Mouse (Mus musculus) liver, embryonic 11.5 days (tissue): ENCODE measurements around the gene Syne3. TPM values are rescaled to one million over a fixed set of nuclear protein-coding genes. Genes with fewer than 3 reads are reported as not detected.

Experiments used
- ATAC-seq: fragments of 200-750 bp; cut with Nextera tagmentation; replicated peaks from 2 replicates; pipeline ENCODE4 v1.8.0; 2017; ENCODE audit warnings: moderate number of reproducible peaks, mild to moderate bottlenecking, moderate TSS enrichment, moderate library complexity; ENCODE audit not compliant: low FRiP score
- DNase-seq: peaks from one replicate; pipeline ENCODE4 v3.0.0-alpha.2; 2017; ENCODE audit warnings: low spot score
- H3K27ac ChIP-seq: fragments of 300-500 bp; sonication (generic); 2 replicates; pipeline ENCODE4 v1.5.1; 2014; ENCODE audit warnings: mild to moderate bottlenecking, low read depth, low read length, control low read depth
- H3K27me3 ChIP-seq: fragments of 300-500 bp; sonication (generic); replicated peaks from 2 replicates; pipeline ENCODE4 v1.6.1; 2014; ENCODE audit warnings: low read length, mixed read lengths; ENCODE audit not compliant: control insufficient read depth, insufficient read depth
- H3K36me3 ChIP-seq: fragments of 300-500 bp; sonication (generic); 2 replicates; pipeline ENCODE4 v1.6.1; 2014; ENCODE audit warnings: mild to moderate bottlenecking, low read length, moderate library complexity, mixed read lengths; ENCODE audit not compliant: control insufficient read depth, insufficient read depth
- H3K4me1 ChIP-seq: fragments of 300-500 bp; sonication (generic); replicated peaks from 2 replicates; pipeline ENCODE4 v1.6.1; 2014; ENCODE audit warnings: low read length, mixed read lengths; ENCODE audit not compliant: control insufficient read depth, insufficient read depth
- H3K4me2 ChIP-seq: fragments of 300-500 bp; sonication (generic); 2 replicates; pipeline ENCODE4 v1.6.1; 2014; ENCODE audit warnings: mild to moderate bottlenecking, control low read depth, moderate library complexity
- H3K4me3 ChIP-seq: fragments of 300-500 bp; sonication (generic); 2 replicates; pipeline ENCODE4 v1.5.1; 2014; ENCODE audit warnings: low read depth, low read length, control low read depth
- H3K9ac ChIP-seq: fragments of 300-500 bp; sonication (generic); 2 replicates; pipeline ENCODE4 v1.6.1; 2014; ENCODE audit warnings: low read depth, low read length, control low read depth
- H3K9me3 ChIP-seq: fragments of 300-500 bp; sonication (generic); 2 replicates; pipeline ENCODE4 v1.6.1; 2016; ENCODE audit warnings: low read length, inconsistent platforms, mixed read lengths; ENCODE audit not compliant: control insufficient read depth
- WGBS: fragments of 180-500 bp; shearing (Covaris S2); extraction: QIAGEN DNeasy Blood & Tissue Kit; methylation state at CpG from one replicate; pipeline ENCODE4 v1.1.7; 2014; 5-methylcytosine and 5-hydroxymethylcytosine counted together
- polyA plus RNA-seq: library from polyadenylated mRNA; unstranded; fragments of >200 nt; fragmentation: Nextera tagmentation; extraction: Ambion mirVana; gene quantifications from 2 replicates; pipeline ENCODE4 v1.2.1, GENCODE M21; 2014

The Syne3 gene
- polyA plus RNA-seq, 1 experiment from 2014 or later: 1.8 TPM

- no peak overlapping the region for H3K9ac ChIP-seq
- no peak for DNase-seq
- H3K27me3 ChIP-seq: no peaks in the 10 kb centered on the region
- ATAC-seq: no peak
- no peaks in the 10 kb centered on the region for H3K36me3 ChIP-seq
- H3K27ac ChIP-seq: no peak overlapping the region
- H3K9me3 ChIP-seq: no peaks in the 10 kb centered on the region
- H3K4me2 ChIP-seq: no peak overlapping the region
- 78% methylated on average over 3 of the region's 3 CpGs for WGBS
- H3K4me3 ChIP-seq: no peak overlapping the region
- no peaks in the 10 kb centered on the region for H3K4me1 ChIP-seq
Observed at GRCm38 (mm10) chr12:104924546-104924945, 85.1 kb downstream of the Syne3 start.

- H3K4me1 ChIP-seq: no peaks in the 10 kb centered on the region
- no peak for ATAC-seq
- no peak overlapping the region for H3K4me2 ChIP-seq
- no peak for DNase-seq
- H3K9me3 ChIP-seq: no peaks in the 10 kb centered on the region
- H3K27me3 ChIP-seq: no peaks in the 10 kb centered on the region
- no peak overlapping the region for H3K4me3 ChIP-seq
- no peak overlapping the region for H3K9ac ChIP-seq
- 59% methylated on average over 19 of the region's 19 CpGs for WGBS
- no peaks in the 10 kb centered on the region for H3K36me3 ChIP-seq
- H3K27ac ChIP-seq: no peak overlapping the region
Observed at GRCm38 (mm10) chr12:104923948-104924388, 85.6 kb downstream of the Syne3 start.

GRCm38 (mm10) chr12:104922647-104923046 is 87.0 kb downstream of the Syne3 start:
- H3K27me3 ChIP-seq: no peaks in the 10 kb centered on the region
- H3K4me2 ChIP-seq: no peak overlapping the region
- ATAC-seq (no peak), DNase-seq (no peak)
- no peaks in the 10 kb centered on the region for H3K36me3 ChIP-seq
- no peak overlapping the region for H3K4me3 ChIP-seq
- H3K9me3 ChIP-seq: no peaks in the 10 kb centered on the region
- no peak overlapping the region for H3K9ac ChIP-seq
- WGBS: 75% methylated on average over 8 of the region's 8 CpGs
- H3K4me1 ChIP-seq: no peaks in the 10 kb centered on the region
- H3K27ac ChIP-seq: no peak overlapping the region

GRCm38 (mm10) chr12:104921071-104921470 is 88.5 kb downstream of the Syne3 start:
- WGBS: 82% methylated on average over 7 of the region's 7 CpGs

GRCm38 (mm10) chr12:104919247-104919646 is 90.4 kb downstream of the Syne3 start:
- H3K4me2 ChIP-seq: no peak overlapping the region
- H3K4me3 ChIP-seq: no peak overlapping the region
- 66% methylated on average over 2 of the region's 2 CpGs for WGBS
- no peaks in the 10 kb centered on the region for H3K4me1 ChIP-seq
- no peaks in the 10 kb centered on the region for H3K36me3 ChIP-seq
- no peak for DNase-seq
- no peaks in the 10 kb centered on the region for H3K9me3 ChIP-seq
- ATAC-seq: no peak
- no peaks in the 10 kb centered on the region for H3K27me3 ChIP-seq
- no peak overlapping the region for H3K27ac ChIP-seq
- H3K9ac ChIP-seq: no peak overlapping the region

More at GRCm38 (mm10) chr12:104921071-104921470, 88.5 kb downstream of the Syne3 start:
- Histone ChIP-seq H3K9me3 (no peaks in the 10 kb centered on the region), H3K4me1 (no peaks in the 10 kb centered on the region), H3K4me3 (no peak overlapping the region), H3K4me2 (no peak overlapping the region), H3K27ac (no peak overlapping the region), H3K36me3 (no peaks in the 10 kb centered on the region), H3K27me3 (no peaks in the 10 kb centered on the region), H3K9ac (no peak overlapping the region)
- ATAC-seq: no peak
- DNase-seq: no peak

- Histone ChIP-seq H3K9me3 (no peaks in the 10 kb centered on the region), H3K4me1 (no peaks in the 10 kb centered on the region), H3K4me3 (no peak overlapping the region), H3K36me3 (no peaks in the 10 kb centered on the region), H3K4me2 (no peak overlapping the region), H3K27me3 (no peaks in the 10 kb centered on the region), H3K27ac (no peak overlapping the region), H3K9ac (no peak overlapping the region)
- DNase-seq: no peak
- 88% methylated on average over 2 of the region's 2 CpGs for WGBS
- no peak for ATAC-seq
Observed at GRCm38 (mm10) chr12:104917927-104918326, 91.7 kb downstream of the Syne3 start.

GRCm38 (mm10) chr12:104917297-104917696 is 92.3 kb downstream of the Syne3 start:
- no peak overlapping the region for H3K4me2 ChIP-seq
- H3K27me3 ChIP-seq: no peaks in the 10 kb centered on the region
- no peak for DNase-seq
- no peak overlapping the region for H3K27ac ChIP-seq
- no peak overlapping the region for H3K9ac ChIP-seq
- H3K9me3 ChIP-seq: no peaks in the 10 kb centered on the region
- ATAC-seq: no peak
- no peak overlapping the region for H3K4me3 ChIP-seq
- peaks cover 5% of the 10 kb centered on the region for H3K4me1 ChIP-seq
- no peaks in the 10 kb centered on the region for H3K36me3 ChIP-seq
- WGBS: 84% methylated on average over 4 of the region's 4 CpGs

GRCm38 (mm10) chr12:104916776-104917175 is 92.8 kb downstream of the Syne3 start:
- Histone ChIP-seq H3K9ac (no peak overlapping the region), H3K9me3 (no peaks in the 10 kb centered on the region), H3K4me3 (no peak overlapping the region), H3K4me1 (peaks cover 7% of the 10 kb centered on the region), H3K27ac (no peak overlapping the region), H3K27me3 (no peaks in the 10 kb centered on the region), H3K36me3 (no peaks in the 10 kb centered on the region), H3K4me2 (no peak overlapping the region)
- no peak for ATAC-seq
- WGBS: 83% methylated on average over 8 of the region's 8 CpGs
- DNase-seq: no peak

- ATAC-seq: no peak
- Histone ChIP-seq H3K4me3 (no peak overlapping the region), H3K27ac (no peak overlapping the region), H3K27me3 (no peaks in the 10 kb centered on the region), H3K9ac (no peak overlapping the region), H3K4me1 (peaks cover 7% of the 10 kb centered on the region), H3K4me2 (no peak overlapping the region), H3K9me3 (no peaks in the 10 kb centered on the region), H3K36me3 (no peaks in the 10 kb centered on the region)
- WGBS: 72% methylated on average over 4 of the region's 4 CpGs
- no peak for DNase-seq
Observed at GRCm38 (mm10) chr12:104915681-104916080, 93.9 kb downstream of the Syne3 start.
